Mouse (Mus musculus) heart, adult 18-20 months (tissue): ENCODE measurements around the gene BC055324. TPM values are rescaled to one million over a fixed set of nuclear protein-coding genes. Genes with fewer than 3 reads are reported as not detected.

ENCODE experiments used
- DNase-seq, 2 experiments: peaks; one replicate each; pipeline ENCODE4 v3.0.0; 2021 to 2022; ENCODE audit warnings: mixed read lengths in 1 of 2
- total RNA-seq, 2 experiments: library from RNA; stranded (reverse); gene quantifications; 2 replicates each; pipeline ENCODE4 v1.2.3; 2021

Gene BC055324
- total RNA-seq, 2 experiments from 2014 or later = 0.72 to 2.0 TPM

GRCm38 (mm10) chr1:163953396-163953795 is 41.2 kb downstream of the BC055324 start:
- DNase-seq = no peak

GRCm38 (mm10) chr1:163942056-163942455 is 52.5 kb downstream of the BC055324 start:
- no peak for DNase-seq

GRCm38 (mm10) chr1:163934591-163934990 is 60.0 kb downstream of the BC055324 start:
- DNase-seq = no peak

GRCm38 (mm10) chr1:163931801-163932200 is 62.8 kb downstream of the BC055324 start:
- DNase-seq = no peak

- no peak for DNase-seq
These were observed 64.2 kb downstream of the BC055324 start for GRCm38 (mm10) chr1:163930458-163930794.

- DNase-seq = peak; percentile 90 to 97
These were observed 64.7 kb downstream of the BC055324 start for GRCm38 (mm10) chr1:163929636-163930457.

- peak in 1 of 2 experiments; percentile 7 for DNase-seq
These were observed 65.8 kb downstream of the BC055324 start, which contains the start of gene Scyl3 for GRCm38 (mm10) chr1:163928846-163929245. Scyl3 (plus strand) TSS chr1:163929100.

GRCm38 (mm10) chr1:163924093-163924492 is 70.5 kb downstream of the BC055324 start:
- no peak for DNase-seq

- DNase-seq = no peak
These were observed 77.0 kb downstream of the BC055324 start for GRCm38 (mm10) chr1:163917349-163918160.

GRCm38 (mm10) chr1:163911981-163912380 is 82.6 kb downstream of the BC055324 start:
- DNase-seq = no peak

GRCm38 (mm10) chr1:163910785-163911184 is 83.8 kb downstream of the BC055324 start:
- DNase-seq = no peak

- peak; percentile 20 to 72 for DNase-seq
These were observed 84.3 kb downstream of the BC055324 start for GRCm38 (mm10) chr1:163910343-163910742.

- no peak for DNase-seq
These were observed 86.2 kb downstream of the BC055324 start for GRCm38 (mm10) chr1:163908389-163908788.

GRCm38 (mm10) chr1:163907007-163907811 is 87.4 kb downstream of the BC055324 start:
- DNase-seq = no peak

- no peak for DNase-seq
These were observed 91.2 kb downstream of the BC055324 start for GRCm38 (mm10) chr1:163903411-163903810.

GRCm38 (mm10) chr1:163900168-163900567 is 94.4 kb downstream of the BC055324 start:
- DNase-seq = no peak

GRCm38 (mm10) chr1:163899575-163899974 is 95.0 kb downstream of the BC055324 start:
- no peak for DNase-seq

GRCm38 (mm10) chr1:163898291-163898764 is 96.3 kb downstream of the BC055324 start:
- DNase-seq = no peak
